Mouse (Mus musculus) intestine, embryonic 15.5 days (tissue): ENCODE data around the gene Sh3gl2. TPM values are rescaled to one million over a fixed set of nuclear protein-coding genes. Genes with fewer than 3 reads are reported as not detected.

Source experiments
- ATAC-seq: fragments of 200-750 bp; cut with Nextera tagmentation; 2 replicates; pipeline ENCODE4 v1.8.0; 2017; ENCODE audit warnings: moderate TSS enrichment, moderate library complexity
- H3K27ac ChIP-seq: fragments of 300-500 bp; sonication (generic); 2 replicates; pipeline ENCODE4 v1.5.1; 2015; ENCODE audit warnings: mild to moderate bottlenecking, inconsistent platforms
- H3K27me3 ChIP-seq: fragments of 300-500 bp; sonication (generic); replicated peaks from 2 replicates; pipeline ENCODE4 v1.6.1; 2015; ENCODE audit warnings: inconsistent platforms
- H3K36me3 ChIP-seq: fragments of 300-500 bp; sonication (generic); 2 replicates; pipeline ENCODE4 v1.6.1; 2015; ENCODE audit warnings: inconsistent platforms
- H3K4me1 ChIP-seq: fragments of 300-500 bp; sonication (generic); replicated peaks from 2 replicates; pipeline ENCODE4 v1.6.1; 2015; ENCODE audit warnings: inconsistent platforms
- H3K4me2 ChIP-seq: fragments of 300-500 bp; sonication (generic); replicated peaks from 2 replicates; pipeline ENCODE4 v1.6.1; 2015; ENCODE audit warnings: mild to moderate bottlenecking, inconsistent platforms
- H3K4me3 ChIP-seq: fragments of 300-500 bp; sonication (generic); replicated peaks from 2 replicates; pipeline ENCODE4 v1.5.1; 2015; ENCODE audit warnings: inconsistent platforms
- H3K9ac ChIP-seq: fragments of 300-500 bp; sonication (generic); 2 replicates; pipeline ENCODE4 v1.6.1; 2015; ENCODE audit warnings: inconsistent platforms
- H3K9me3 ChIP-seq: fragments of 300-500 bp; sonication (generic); 2 replicates; pipeline ENCODE4 v1.6.1; 2016; ENCODE audit warnings: inconsistent platforms
- WGBS: fragments of 180-500 bp; shearing (Covaris S2); methylation state at CpG from one replicate; pipeline ENCODE4 v1.1.7; 2015; 5-methylcytosine and 5-hydroxymethylcytosine counted together
- polyA plus RNA-seq: library from polyadenylated mRNA; unstranded; fragments of >200 nt; fragmentation: Nextera tagmentation; extraction: Ambion mirVana; gene quantifications from 2 replicates; pipeline ENCODE4 v1.2.1, GENCODE M21; 2015

Gene Sh3gl2
- polyA plus RNA-seq, 1 experiment from 2014 or later: 18.4 TPM

GRCm38 (mm10) chr4:85206675-85207400, 1.9 kb downstream of the Sh3gl2 start:
- 57% methylated on average over 3 of the region's 3 CpGs for WGBS
- 0 out of 2 replicates have a peak, but pooled peaks cover 6% of the 10 kb centered on the region for H3K4me1 ChIP-seq

GRCm38 (mm10) chr4:85207515-85207914, 2.6 kb downstream of the Sh3gl2 start:
- WGBS: 89% methylated on average over 9 of the region's 9 CpGs

More at GRCm38 (mm10) chr4:85206675-85207400, 1.9 kb downstream of the Sh3gl2 start:
- peaks cover 13% of the 10 kb centered on the region; the same call in 1 of the 2 replicates for H3K27me3 ChIP-seq
- no peak overlapping the region for H3K27ac ChIP-seq
- H3K36me3 ChIP-seq: no peaks in the 10 kb centered on the region
- H3K4me2 ChIP-seq: no peak overlapping the region
- H3K9ac ChIP-seq: no peak overlapping the region
- H3K4me3 ChIP-seq: no peak overlapping the region
- H3K9me3 ChIP-seq: no peaks in the 10 kb centered on the region
- no peak for ATAC-seq

GRCm38 (mm10) chr4:85208531-85208930, 3.6 kb downstream of the Sh3gl2 start:
- ATAC-seq: no peak
- WGBS: 82% methylated on average over 1 of the region's 1 CpGs
- no peak overlapping the region for H3K9ac ChIP-seq
- no peaks in the 10 kb centered on the region for H3K36me3 ChIP-seq
- no peak overlapping the region for H3K4me3 ChIP-seq
- 0 out of 2 replicates have a peak, but pooled peaks cover 6% of the 10 kb centered on the region for H3K4me1 ChIP-seq
- no peak overlapping the region for H3K27ac ChIP-seq
- no peak overlapping the region for H3K4me2 ChIP-seq
- peaks cover 13% of the 10 kb centered on the region; the same call in 1 of the 2 replicates for H3K27me3 ChIP-seq
- no peaks in the 10 kb centered on the region for H3K9me3 ChIP-seq

More at GRCm38 (mm10) chr4:85207515-85207914, 2.6 kb downstream of the Sh3gl2 start:
- no peak for ATAC-seq
- H3K27me3 ChIP-seq: peaks cover 13% of the 10 kb centered on the region; the same call in 1 of the 2 replicates
- no peaks in the 10 kb centered on the region for H3K36me3 ChIP-seq
- H3K9ac ChIP-seq: no peak overlapping the region
- no peak overlapping the region for H3K4me3 ChIP-seq
- H3K27ac ChIP-seq: no peak overlapping the region
- H3K4me2 ChIP-seq: no peak overlapping the region
- no peaks in the 10 kb centered on the region for H3K9me3 ChIP-seq
- H3K4me1 ChIP-seq: 0 out of 2 replicates have a peak, but pooled peaks cover 6% of the 10 kb centered on the region

GRCm38 (mm10) chr4:85210953-85211352, 6.0 kb downstream of the Sh3gl2 start:
- no peak overlapping the region for H3K9ac ChIP-seq
- 0 out of 2 replicates have a peak, but pooled peaks cover under 1% of the 10 kb centered on the region for H3K27me3 ChIP-seq
- H3K9me3 ChIP-seq: no peaks in the 10 kb centered on the region
- 82% methylated on average over 3 of the region's 3 CpGs for WGBS
- no peak for ATAC-seq
- H3K4me1 ChIP-seq: 0 out of 2 replicates have a peak, but pooled peaks cover 4% of the 10 kb centered on the region
- H3K4me3 ChIP-seq: no peak overlapping the region
- no peaks in the 10 kb centered on the region for H3K36me3 ChIP-seq
- no peak overlapping the region for H3K4me2 ChIP-seq
- H3K27ac ChIP-seq: no peak overlapping the region

- no peaks in the 10 kb centered on the region for H3K27me3 ChIP-seq
- ATAC-seq: no peak
- no peaks in the 10 kb centered on the region for H3K9me3 ChIP-seq
- no peaks in the 10 kb centered on the region for H3K4me1 ChIP-seq
- no peak overlapping the region for H3K9ac ChIP-seq
- H3K4me3 ChIP-seq: no peak overlapping the region
- WGBS: 34% methylated on average over 4 of the region's 4 CpGs
- no peak overlapping the region for H3K4me2 ChIP-seq
- H3K27ac ChIP-seq: no peak overlapping the region
- H3K36me3 ChIP-seq: no peaks in the 10 kb centered on the region
These were observed 12.1 kb downstream of the Sh3gl2 start for GRCm38 (mm10) chr4:85217003-85217402.

GRCm38 (mm10) chr4:85222716-85223115, 17.8 kb downstream of the Sh3gl2 start:
- WGBS: 71% methylated on average over 5 of the region's 5 CpGs
- Histone ChIP-seq H3K4me1 (no peaks in the 10 kb centered on the region), H3K9ac (no peak overlapping the region), H3K4me2 (no peak overlapping the region), H3K4me3 (no peak overlapping the region), H3K36me3 (no peaks in the 10 kb centered on the region), H3K9me3 (no peaks in the 10 kb centered on the region), H3K27ac (no peak overlapping the region), H3K27me3 (no peaks in the 10 kb centered on the region)
- ATAC-seq: no peak

- H3K27me3 ChIP-seq: no peaks in the 10 kb centered on the region
- no peak overlapping the region for H3K4me3 ChIP-seq
- no peak overlapping the region for H3K4me2 ChIP-seq
- H3K27ac ChIP-seq: no peak overlapping the region
- H3K4me1 ChIP-seq: no peaks in the 10 kb centered on the region
- H3K36me3 ChIP-seq: no peaks in the 10 kb centered on the region
- WGBS: 89% methylated on average over 5 of the region's 5 CpGs
- H3K9ac ChIP-seq: no peak overlapping the region
- ATAC-seq: no peak
- H3K9me3 ChIP-seq: no peaks in the 10 kb centered on the region
These were observed 21.8 kb downstream of the Sh3gl2 start for GRCm38 (mm10) chr4:85226731-85227130.

- H3K9me3 ChIP-seq: no peaks in the 10 kb centered on the region
- no peak overlapping the region for H3K4me2 ChIP-seq
- peak; percentile 72 for ATAC-seq
- 55% methylated on average over 9 of the region's 9 CpGs for WGBS
- no peak overlapping the region for H3K4me3 ChIP-seq
- no peak overlapping the region for H3K27ac ChIP-seq
- 0 out of 2 replicates have a peak, but pooled peaks cover under 1% of the 10 kb centered on the region for H3K4me1 ChIP-seq
- no peak overlapping the region for H3K9ac ChIP-seq
- no peaks in the 10 kb centered on the region for H3K36me3 ChIP-seq
- no peaks in the 10 kb centered on the region for H3K27me3 ChIP-seq
These were observed 23.0 kb downstream of the Sh3gl2 start for GRCm38 (mm10) chr4:85227664-85228588.

- Histone ChIP-seq H3K4me3 (no peak overlapping the region), H3K4me2 (no peak overlapping the region), H3K27ac (no peak overlapping the region), H3K27me3 (no peaks in the 10 kb centered on the region), H3K9ac (no peak overlapping the region), H3K4me1 (0 out of 2 replicates have a peak, but pooled peaks cover 3% of the 10 kb centered on the region), H3K9me3 (no peaks in the 10 kb centered on the region), H3K36me3 (no peaks in the 10 kb centered on the region)
- no peak for ATAC-seq
- WGBS: 85% methylated on average over 5 of the region's 5 CpGs
These were observed 23.6 kb downstream of the Sh3gl2 start for GRCm38 (mm10) chr4:85228589-85228948.

- no peaks in the 10 kb centered on the region for H3K27me3 ChIP-seq
These were observed 27.8 kb downstream of the Sh3gl2 start for GRCm38 (mm10) chr4:85232386-85233381.

GRCm38 (mm10) chr4:85241675-85242074, 36.7 kb downstream of the Sh3gl2 start:
- no peaks in the 10 kb centered on the region for H3K9me3 ChIP-seq
- H3K36me3 ChIP-seq: no peaks in the 10 kb centered on the region
- ATAC-seq: no peak
- WGBS: 90% methylated on average over 3 of the region's 3 CpGs
- no peak overlapping the region for H3K4me2 ChIP-seq
- H3K9ac ChIP-seq: no peak overlapping the region
- H3K4me3 ChIP-seq: no peak overlapping the region
- no peaks in the 10 kb centered on the region for H3K4me1 ChIP-seq
- H3K27ac ChIP-seq: no peak overlapping the region
- H3K27me3 ChIP-seq: no peaks in the 10 kb centered on the region

More at GRCm38 (mm10) chr4:85232386-85233381, 27.8 kb downstream of the Sh3gl2 start:
- no peak; the same call in 1 of the 2 replicates for ATAC-seq
- 0 out of 2 replicates have a peak, but pooled peaks cover 3% of the 10 kb centered on the region for H3K4me1 ChIP-seq
- no peak overlapping the region for H3K4me3 ChIP-seq
- H3K4me2 ChIP-seq: 0 out of 2 replicates have a peak overlapping the region, but pooled peaks have one; percentile 6
- H3K27ac ChIP-seq: no peak overlapping the region
- H3K36me3 ChIP-seq: no peaks in the 10 kb centered on the region
- H3K9ac ChIP-seq: no peak overlapping the region
- H3K9me3 ChIP-seq: no peaks in the 10 kb centered on the region
- 62% methylated on average over 14 of the region's 14 CpGs for WGBS
